Mouse (Mus musculus) liver, adult 2 months (tissue): Measurements from ENCODE around the gene Camkmt. TPM values are rescaled to one million over a fixed set of nuclear protein-coding genes. Genes with fewer than 3 reads are reported as not detected.

Experiments used
- DNase-seq: peaks from one replicate; pipeline ENCODE4 v3.0.0-alpha.2; 2011; ENCODE audit warnings: low read depth, low spot score; ENCODE audit errors: extremely low read depth
- H3K27ac ChIP-seq: fragments of 200-500 bp; replicated peaks from 2 replicates; pipeline ENCODE4 v1.5.1; 2012; ENCODE audit warnings: low read depth, mild to moderate bottlenecking, control low read depth, inconsistent platforms, low read length; ENCODE audit not compliant: insufficient read depth
- H3K27me3 ChIP-seq: fragments of 200-500 bp; 2 replicates; pipeline ENCODE4 v1.6.1; 2012; ENCODE audit warnings: mild to moderate bottlenecking, moderate library complexity, low read length, inconsistent platforms; ENCODE audit not compliant: control insufficient read depth, insufficient read depth
- H3K36me3 ChIP-seq: fragments of 200-500 bp; 2 replicates; pipeline ENCODE4 v1.6.1; 2012; ENCODE audit warnings: low read length, inconsistent platforms; ENCODE audit not compliant: control insufficient read depth, insufficient read depth
- H3K4me1 ChIP-seq: fragments of 200-500 bp; 2 replicates; pipeline ENCODE4 v1.6.1; 2011; ENCODE audit warnings: low read length; ENCODE audit not compliant: control insufficient read depth, insufficient read depth
- H3K4me3 ChIP-seq: fragments of 200-500 bp; 2 replicates; pipeline ENCODE4 v1.5.1; 2011; ENCODE audit warnings: low read depth, mild to moderate bottlenecking, control low read depth, low read length, moderate library complexity; ENCODE audit not compliant: insufficient read depth
- H3K79me2 ChIP-seq: fragments of 200-500 bp; 2 replicates; pipeline ENCODE4 v1.6.1; 2012; ENCODE audit warnings: inconsistent platforms, mild to moderate bottlenecking, low read length, moderate library complexity; ENCODE audit not compliant: control insufficient read depth, insufficient read depth
- H3K9ac ChIP-seq: fragments of 200-500 bp; 2 replicates; pipeline ENCODE4 v1.6.1; 2012; ENCODE audit warnings: low read depth, mild to moderate bottlenecking, control low read depth, inconsistent platforms, low read length
- CTCF ChIP-seq: fragments of 200-500 bp; IDR thresholded peaks from 2 replicates; pipeline ENCODE4 v1.5.1; 2011; ENCODE audit warnings: low read depth, low read length, control low read depth
- POLR2A ChIP-seq: fragments of 200-500 bp; IDR thresholded peaks from 2 replicates; pipeline ENCODE4 v1.6.1; 2011; ENCODE audit warnings: low read length, control low read depth; ENCODE audit not compliant: insufficient read depth; ENCODE audit errors: extremely low read depth
- WGBS: fragments of 180-500 bp; shearing (Covaris S2); methylation state at CpG from one replicate; pipeline ENCODE4 v1.1.7; 2018; 5-methylcytosine and 5-hydroxymethylcytosine counted together
- polyA plus RNA-seq: library from polyadenylated mRNA; depleted of rRNA; stranded (reverse); fragments of >200 nt; gene quantifications from 2 replicates; pipeline ENCODE4 v1.2.3, GENCODE M21; 2012
- total RNA-seq: library from RNA; depleted of rRNA; stranded (reverse); fragments of >200 nt; gene quantifications from 2 replicates; pipeline ENCODE4 v1.2.3, GENCODE M21; 2014

Gene Camkmt
- total and polyA plus RNA-seq, 2 experiments, result 1.7 to 2.0 TPM

- Histone ChIP-seq H3K4me3 (no peak overlapping the region), H3K27me3 (no peaks in the 10 kb centered on the region), H3K36me3 (no peaks in the 10 kb centered on the region), H3K9ac (no peak overlapping the region), H3K4me1 (no peaks in the 10 kb centered on the region), H3K27ac (no peak overlapping the region), H3K79me2 (no peaks in the 10 kb centered on the region)
- no peak for DNase-seq
- WGBS, result 77% methylated on average over 11 of the region's 11 CpGs
- no peak for TF ChIP-seq POLR2A
Observed at GRCm38 (mm10) chr17:85199321-85199720, 109.0 kb downstream of the Camkmt start.

GRCm38 (mm10) chr17:85218054-85218453 is 127.7 kb downstream of the Camkmt start:
- no peaks in the 10 kb centered on the region for H3K4me1 ChIP-seq
- no peak overlapping the region for H3K27ac ChIP-seq
- no peak overlapping the region for H3K4me3 ChIP-seq
- no peaks in the 10 kb centered on the region for H3K36me3 ChIP-seq
- no peak overlapping the region for H3K9ac ChIP-seq
- TF ChIP-seq POLR2A (no peak), CTCF (no peak)
- H3K27me3 ChIP-seq, result no peaks in the 10 kb centered on the region
- no peak for DNase-seq
- no peaks in the 10 kb centered on the region for H3K79me2 ChIP-seq
- 79% methylated on average over 5 of the region's 5 CpGs for WGBS

- no peak for TF ChIP-seq POLR2A
- TF ChIP-seq CTCF, result no peak
- WGBS, result 91% methylated on average over 7 of the region's 7 CpGs
Observed at GRCm38 (mm10) chr17:85242109-85242508, 151.8 kb downstream of the Camkmt start.

GRCm38 (mm10) chr17:85248962-85249361 is 158.6 kb downstream of the Camkmt start:
- 78% methylated on average over 5 of the region's 5 CpGs for WGBS
- TF ChIP-seq POLR2A, result no peak
- no peak for TF ChIP-seq CTCF

More at GRCm38 (mm10) chr17:85242109-85242508, 151.8 kb downstream of the Camkmt start:
- no peaks in the 10 kb centered on the region for H3K27me3 ChIP-seq
- H3K36me3 ChIP-seq, result no peaks in the 10 kb centered on the region
- DNase-seq, result no peak
- H3K27ac ChIP-seq, result no peak overlapping the region
- H3K4me3 ChIP-seq, result no peak overlapping the region
- no peak overlapping the region for H3K9ac ChIP-seq
- H3K4me1 ChIP-seq, result no peaks in the 10 kb centered on the region
- no peaks in the 10 kb centered on the region for H3K79me2 ChIP-seq

GRCm38 (mm10) chr17:85249744-85250143 is 159.4 kb downstream of the Camkmt start:
- no peak for TF ChIP-seq POLR2A
- no peak for TF ChIP-seq CTCF
- Histone ChIP-seq H3K9ac (no peak overlapping the region), H3K27ac (no peak overlapping the region), H3K4me3 (no peak overlapping the region), H3K27me3 (no peaks in the 10 kb centered on the region), H3K36me3 (no peaks in the 10 kb centered on the region), H3K4me1 (no peaks in the 10 kb centered on the region), H3K79me2 (no peaks in the 10 kb centered on the region)
- WGBS, result 61% methylated on average over 7 of the region's 7 CpGs
- no peak for DNase-seq

More at GRCm38 (mm10) chr17:85248962-85249361, 158.6 kb downstream of the Camkmt start:
- Histone ChIP-seq H3K27ac (no peak overlapping the region), H3K79me2 (no peaks in the 10 kb centered on the region), H3K9ac (no peak overlapping the region), H3K27me3 (no peaks in the 10 kb centered on the region), H3K36me3 (no peaks in the 10 kb centered on the region), H3K4me3 (no peak overlapping the region), H3K4me1 (no peaks in the 10 kb centered on the region)
- DNase-seq, result no peak

GRCm38 (mm10) chr17:85256930-85257329 is 166.6 kb downstream of the Camkmt start:
- DNase-seq, result no peak
- no peaks in the 10 kb centered on the region for H3K36me3 ChIP-seq
- H3K9ac ChIP-seq, result no peak overlapping the region
- H3K4me3 ChIP-seq, result no peak overlapping the region
- TF ChIP-seq POLR2A (no peak), CTCF (no peak)
- H3K27me3 ChIP-seq, result 0 out of 2 replicates have a peak, but pooled peaks cover 2% of the 10 kb centered on the region
- H3K79me2 ChIP-seq, result no peaks in the 10 kb centered on the region
- no peak overlapping the region for H3K27ac ChIP-seq
- WGBS, result 24% methylated on average over 9 of the region's 9 CpGs
- H3K4me1 ChIP-seq, result no peaks in the 10 kb centered on the region
